Mouse (Mus musculus) midbrain, postnatal 0 days (tissue): Measurements from ENCODE around the gene Gm17018. TPM values are rescaled to one million over a fixed set of nuclear protein-coding genes. Genes with fewer than 3 reads are reported as not detected.

Experiments
- ATAC-seq: fragments of 200-750 bp; cut with Nextera tagmentation; 2 replicates; pipeline ENCODE4 v1.8.0; 2017; ENCODE audit warnings: moderate number of reproducible peaks, mild to moderate bottlenecking, moderate TSS enrichment, moderate library complexity; ENCODE audit not compliant: low FRiP score
- DNase-seq: peaks from one replicate; pipeline ENCODE4 v3.0.0-alpha.2; 2015; ENCODE audit warnings: low spot score
- H3K27ac ChIP-seq: fragments of 300-500 bp; sonication (generic); 2 replicates; pipeline ENCODE4 v1.5.1; 2014; ENCODE audit warnings: low read depth, mild to moderate bottlenecking, low read length, mixed read lengths
- H3K27me3 ChIP-seq: fragments of 300-500 bp; sonication (generic); 2 replicates; pipeline ENCODE4 v1.6.1; 2014; ENCODE audit warnings: low read length, control low read depth, mixed read lengths; ENCODE audit not compliant: insufficient read depth
- H3K36me3 ChIP-seq: fragments of 300-500 bp; sonication (generic); 2 replicates; pipeline ENCODE4 v1.6.1; 2014; ENCODE audit warnings: low read length, control low read depth, mixed read lengths; ENCODE audit not compliant: insufficient read depth
- H3K4me1 ChIP-seq: fragments of 300-500 bp; sonication (generic); 2 replicates; pipeline ENCODE4 v1.6.1; 2014; ENCODE audit warnings: mild to moderate bottlenecking, control low read depth, antibody characterized with exemption, low read length, mixed read lengths; ENCODE audit not compliant: insufficient read depth
- H3K4me2 ChIP-seq: fragments of 300-500 bp; sonication (generic); 2 replicates; pipeline ENCODE4 v1.6.1; 2014; ENCODE audit warnings: low read depth, mild to moderate bottlenecking, low read length, mixed read lengths; ENCODE audit not compliant: poor library complexity, severe bottlenecking
- H3K4me3 ChIP-seq: fragments of 300-500 bp; sonication (generic); 2 replicates; pipeline ENCODE4 v1.5.1; 2014; ENCODE audit warnings: low read depth, mild to moderate bottlenecking, low read length, moderate library complexity
- H3K9ac ChIP-seq: fragments of 300-500 bp; sonication (generic); replicated peaks from 2 replicates; pipeline ENCODE4 v1.6.1; 2014; ENCODE audit warnings: mild to moderate bottlenecking, low read length, moderate library complexity, mixed read lengths; ENCODE audit not compliant: poor library complexity, severe bottlenecking
- H3K9me3 ChIP-seq: fragments of 300-500 bp; sonication (generic); 2 replicates; pipeline ENCODE4 v1.6.1; 2016; ENCODE audit warnings: low read length, control low read depth
- CTCF ChIP-seq: IDR thresholded peaks from 2 replicates; pipeline ENCODE4 v1.5.1; 2016; ENCODE audit warnings: antibody characterized with exemption, mild to moderate bottlenecking
- WGBS: fragments of 180-500 bp; shearing (Covaris S2); extraction: QIAGEN DNeasy Blood & Tissue Kit; methylation state at CpG from one replicate; pipeline ENCODE4 v1.1.7; 2014; 5-methylcytosine and 5-hydroxymethylcytosine counted together
- polyA plus RNA-seq: library from polyadenylated mRNA; unstranded; fragments of >200 nt; fragmentation: Nextera tagmentation; extraction: Ambion mirVana; gene quantifications from 2 replicates; pipeline ENCODE4 v1.2.1, GENCODE M21; 2015
- total RNA-seq: library from RNA; depleted of rRNA; stranded (reverse); fragments of >200 nt; gene quantifications from 2 replicates; pipeline ENCODE4 v1.2.3, GENCODE M21; 2014; rRNA removed

Gene Gm17018
- total RNA-seq (15.7 and 20.9 TPM in 2 replicates), polyA plus RNA-seq (83.7 and 84.4 TPM in 2 replicates)

DNA sequence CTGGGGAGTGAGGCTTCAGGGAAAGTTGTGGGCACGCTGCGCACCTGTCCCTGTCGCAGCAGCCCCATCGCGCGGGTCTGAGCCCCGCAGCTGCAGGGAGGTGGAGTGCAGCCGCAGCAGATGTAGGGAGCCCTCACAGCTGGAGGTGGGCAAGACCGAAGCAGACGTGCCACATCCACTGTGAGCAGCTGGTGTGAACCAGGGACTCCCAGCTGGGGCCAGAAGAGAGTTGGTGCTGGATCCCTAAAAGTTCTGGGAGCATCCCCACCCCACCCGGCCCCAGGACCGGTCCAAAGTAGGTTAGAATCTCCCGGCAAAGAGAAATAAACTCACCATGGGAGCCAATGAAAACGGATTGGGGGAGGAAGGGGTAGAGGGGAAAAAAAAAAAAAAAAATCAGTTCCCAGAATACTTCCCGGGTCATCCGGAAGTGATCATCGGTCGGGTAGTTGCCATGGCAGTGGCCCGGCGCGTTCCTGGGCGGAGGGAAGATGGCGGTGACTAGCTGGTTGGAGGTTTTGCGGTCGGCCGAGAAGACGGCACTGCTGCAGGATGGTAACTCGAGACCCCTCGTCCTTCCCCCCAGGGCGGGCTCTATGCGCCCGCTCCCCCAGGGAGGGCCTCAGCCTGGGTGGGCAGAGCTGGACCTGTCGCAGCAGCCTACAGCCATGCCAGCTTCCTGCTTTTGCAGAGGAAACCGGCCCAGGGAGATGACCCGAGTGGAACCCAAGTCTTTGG is at the start of gene Gm17018, which contains the start of gene Poll:
TSS of gene Gm17018 (plus strand) at position 463 of the 738 bp plus-strand sequence.
TSS of gene Poll (minus strand) at position 379 of the 738 bp plus-strand sequence.
- DNase-seq (peak; percentile 88), ATAC-seq (peak; percentile 89)
- Histone ChIP-seq H3K27me3 (0 out of 2 replicates have a peak, but pooled peaks cover 4% of the 10 kb centered on the region), H3K27ac (no peak within 1 kb of the TSS), H3K4me3 (peak within 1 kb of the TSS; percentile 65), H3K9ac (peak within 1 kb of the TSS; percentile 68), H3K36me3 (no peaks in the 10 kb centered on the region), H3K4me2 (peak within 1 kb of the TSS; percentile 98), H3K4me1 (no peaks in the 10 kb centered on the region; the same call in 1 of the 2 replicates), H3K9me3 (no peaks in the 10 kb centered on the region)
- under 1% methylated on average over 35 of the region's 35 CpGs for WGBS
- TF ChIP-seq CTCF, result no peak

DNA sequence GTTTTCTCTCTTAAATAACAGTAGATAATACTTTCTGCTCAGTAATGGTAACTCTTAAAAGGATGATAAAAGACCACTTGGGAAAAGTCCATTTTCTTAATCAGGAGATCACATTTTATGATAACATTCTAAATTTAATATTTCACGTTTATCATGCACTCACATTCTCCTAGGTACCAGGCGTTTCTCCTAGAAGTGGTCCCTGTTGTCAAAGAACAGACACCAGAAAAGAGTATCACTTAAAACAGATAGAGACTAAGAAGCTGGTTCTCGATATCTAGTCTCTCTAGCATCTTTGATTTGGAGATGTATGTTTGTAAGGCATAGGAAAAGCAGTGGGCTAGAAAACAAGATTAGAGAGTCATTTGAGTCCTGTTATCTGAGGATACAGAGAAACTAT is 49.7 kb upstream of the Gm17018 start:
- WGBS, result 72% methylated on average over 3 of the region's 3 CpGs

DNA sequence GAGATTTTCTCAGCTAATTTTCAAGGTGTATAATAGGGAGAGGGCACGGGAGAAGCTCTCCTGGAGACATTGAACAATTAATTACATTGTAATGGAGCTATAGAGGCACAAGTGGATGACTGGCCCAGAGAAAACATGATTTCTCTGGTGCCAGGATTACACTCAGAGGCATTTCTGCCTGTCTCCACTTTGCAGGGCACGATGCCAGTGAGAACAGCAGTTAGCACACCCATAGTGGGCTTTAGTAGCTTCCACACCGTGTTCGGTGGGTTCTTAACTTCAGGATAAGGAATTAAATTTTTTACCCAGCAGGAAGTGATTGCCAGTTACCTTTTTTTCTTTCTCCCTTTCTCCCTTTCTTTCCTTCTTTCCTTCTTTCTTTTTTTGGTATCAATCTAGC is 49.0 kb upstream of the Gm17018 start:
- no peak for TF ChIP-seq CTCF
- H3K4me1 ChIP-seq, result no peaks in the 10 kb centered on the region
- H3K9me3 ChIP-seq, result no peaks in the 10 kb centered on the region
- ATAC-seq (no peak), DNase-seq (peak; percentile 29)
- H3K27me3 ChIP-seq, result no peaks in the 10 kb centered on the region
- H3K4me2 ChIP-seq, result no peak overlapping the region
- H3K27ac ChIP-seq, result 0 out of 2 replicates have a peak overlapping the region, but pooled peaks have one; percentile 32
- WGBS, result 53% methylated on average over 4 of the region's 4 CpGs
- H3K36me3 ChIP-seq, result peaks cover 26% of the 10 kb centered on the region
- H3K4me3 ChIP-seq, result no peak overlapping the region
- no peak overlapping the region for H3K9ac ChIP-seq

More for the DNA sequence above, 49.7 kb upstream of the Gm17018 start:
- H3K9ac ChIP-seq, result no peak overlapping the region
- H3K9me3 ChIP-seq, result no peaks in the 10 kb centered on the region
- H3K4me3 ChIP-seq, result no peak overlapping the region
- no peaks in the 10 kb centered on the region for H3K4me1 ChIP-seq
- ATAC-seq (no peak), DNase-seq (no peak)
- H3K27ac ChIP-seq, result no peak overlapping the region
- no peak for TF ChIP-seq CTCF
- no peak overlapping the region for H3K4me2 ChIP-seq
- peaks cover 20% of the 10 kb centered on the region for H3K36me3 ChIP-seq
- no peaks in the 10 kb centered on the region for H3K27me3 ChIP-seq

DNA sequence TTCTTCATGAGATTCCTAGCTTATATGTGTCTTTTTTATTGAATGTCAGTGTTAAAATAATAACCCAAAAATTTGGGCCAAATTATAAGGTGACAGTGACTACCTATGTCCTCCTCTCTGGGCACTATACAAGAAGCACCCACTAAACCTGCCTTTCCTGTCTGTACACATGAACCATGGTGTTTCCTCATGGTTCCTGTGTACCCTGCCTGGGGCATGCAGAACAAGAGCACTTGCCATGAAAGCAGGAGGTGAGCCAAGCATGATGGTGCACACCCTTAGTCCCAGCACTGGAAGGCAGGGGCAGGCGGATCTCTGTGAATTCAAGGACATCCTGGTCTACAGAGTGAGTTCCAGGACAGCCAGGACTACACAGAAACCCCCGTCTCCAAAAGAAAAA is 45.1 kb upstream of the Gm17018 start:
- peaks cover 43% of the 10 kb centered on the region for H3K36me3 ChIP-seq
- no peaks in the 10 kb centered on the region for H3K27me3 ChIP-seq
- no peak overlapping the region for H3K4me2 ChIP-seq
- DNase-seq (no peak), ATAC-seq (no peak)
- 98% methylated on average over 2 of the region's 2 CpGs for WGBS
- H3K4me1 ChIP-seq, result no peaks in the 10 kb centered on the region
- H3K4me3 ChIP-seq, result no peak overlapping the region
- H3K9me3 ChIP-seq, result no peaks in the 10 kb centered on the region
- TF ChIP-seq CTCF, result no peak
- H3K27ac ChIP-seq, result no peak overlapping the region
- H3K9ac ChIP-seq, result no peak overlapping the region

DNA sequence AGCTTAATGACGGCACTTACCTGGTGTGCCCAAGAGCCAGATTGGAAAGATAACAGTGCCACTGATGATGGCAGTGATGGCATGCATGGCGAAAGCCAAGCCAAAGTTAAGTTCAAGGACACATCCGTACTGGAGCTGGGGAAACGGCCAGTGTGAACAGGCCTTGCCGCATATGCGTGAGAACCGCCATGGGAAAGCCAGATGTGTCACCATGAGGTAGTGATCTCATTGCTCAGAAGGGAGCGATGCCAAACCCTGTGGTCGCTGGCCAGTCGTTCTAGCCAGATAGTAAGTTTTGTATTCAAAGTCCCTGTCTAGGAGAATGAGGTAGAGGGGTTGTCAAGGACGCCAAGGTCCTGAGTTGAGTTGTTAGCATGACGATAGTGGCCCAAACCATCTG is 44.2 kb upstream of the Gm17018 start:
- no peaks in the 10 kb centered on the region for H3K4me1 ChIP-seq
- H3K27me3 ChIP-seq, result no peaks in the 10 kb centered on the region
- peaks cover 52% of the 10 kb centered on the region for H3K36me3 ChIP-seq
- H3K4me3 ChIP-seq, result no peak overlapping the region
- no peaks in the 10 kb centered on the region for H3K9me3 ChIP-seq
- no peak for ATAC-seq
- 96% methylated on average over 12 of the region's 12 CpGs for WGBS
- H3K27ac ChIP-seq, result no peak overlapping the region
- H3K4me2 ChIP-seq, result no peak overlapping the region
- no peak for TF ChIP-seq CTCF
- no peak for DNase-seq
- no peak overlapping the region for H3K9ac ChIP-seq

- no peak overlapping the region for H3K27ac ChIP-seq
- peaks cover 47% of the 10 kb centered on the region for H3K36me3 ChIP-seq
- no peak for TF ChIP-seq CTCF
Measured at GRCm38 (mm10) chr19:45527382-45527781, 33.0 kb upstream of the Gm17018 start.

More at GRCm38 (mm10) chr19:45527382-45527781, 33.0 kb upstream of the Gm17018 start:
- Histone ChIP-seq H3K9me3 (no peaks in the 10 kb centered on the region), H3K4me1 (no peaks in the 10 kb centered on the region), H3K9ac (no peak overlapping the region), H3K4me2 (no peak overlapping the region), H3K4me3 (no peak overlapping the region), H3K27me3 (no peaks in the 10 kb centered on the region)
- DNase-seq, result no peak
- WGBS, result 90% methylated on average over 7 of the region's 7 CpGs
- no peak for ATAC-seq
